Mouse (Mus musculus) NIH3T3 (cell line): ENCODE results near the gene Spp2.
A peak's percentile ranks its signal among the peaks of the same experiment; 100 is the strongest.

Source experiments
- DNase-seq: peaks from one replicate; pipeline ENCODE4 v3.0.0-alpha.2; 2012; ENCODE audit warnings: low read depth

Gene Spp2

DNA sequence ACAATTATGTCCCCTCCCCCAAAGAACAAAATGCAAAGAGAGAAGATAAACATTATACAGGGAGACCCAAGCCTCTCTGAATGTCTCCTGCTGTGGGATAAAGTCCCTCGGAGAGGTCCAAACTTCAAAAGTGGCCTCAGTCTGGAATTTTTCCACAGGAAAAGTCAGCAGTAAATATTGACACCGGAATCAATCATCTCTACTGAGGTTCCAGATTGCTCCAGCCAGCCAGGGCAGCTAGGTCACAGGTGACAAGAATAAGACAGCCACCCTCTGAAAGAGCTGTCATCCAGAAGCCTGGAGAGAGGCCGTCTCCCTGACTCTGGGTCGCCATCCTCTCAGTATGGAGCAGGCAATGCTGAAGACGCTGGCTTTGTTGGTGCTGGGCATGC, at the start of gene Spp2:
Gene Spp2 (plus strand): TSS at position 155 of the 392 bp plus-strand sequence.
- no peak for DNase-seq

DNA sequence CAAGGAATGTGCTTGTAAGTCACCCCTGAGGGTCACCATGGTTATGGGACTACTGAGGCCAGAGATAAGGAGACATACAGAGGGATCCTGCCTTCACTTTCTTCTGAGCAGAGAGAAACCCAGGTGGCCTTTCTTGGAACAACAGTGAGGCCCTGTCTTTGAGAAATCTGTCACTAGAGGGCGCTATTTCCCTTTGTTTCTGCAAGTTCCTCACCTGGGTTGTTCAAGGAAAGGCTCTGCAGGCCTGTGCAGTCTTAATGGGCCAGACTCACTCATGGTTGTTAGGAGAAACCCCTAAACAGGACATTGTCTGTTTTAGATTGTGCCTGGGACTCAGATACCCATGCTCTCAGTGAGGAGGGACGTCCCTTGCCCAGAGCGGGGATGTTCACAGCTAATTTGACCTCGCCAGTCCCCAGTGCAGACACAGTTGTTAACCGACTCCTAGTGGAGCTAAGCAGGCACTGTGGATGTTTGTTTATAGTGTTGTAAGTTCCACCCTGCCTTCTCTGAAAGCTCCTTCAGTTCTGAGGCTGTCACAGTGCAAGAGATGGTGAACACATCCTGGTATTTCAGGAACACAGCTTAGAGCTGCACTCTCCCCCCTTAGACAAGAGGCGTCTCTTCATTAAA, 49.2 kb upstream of the Spp2 start:
- peak; percentile 85 for DNase-seq

DNA sequence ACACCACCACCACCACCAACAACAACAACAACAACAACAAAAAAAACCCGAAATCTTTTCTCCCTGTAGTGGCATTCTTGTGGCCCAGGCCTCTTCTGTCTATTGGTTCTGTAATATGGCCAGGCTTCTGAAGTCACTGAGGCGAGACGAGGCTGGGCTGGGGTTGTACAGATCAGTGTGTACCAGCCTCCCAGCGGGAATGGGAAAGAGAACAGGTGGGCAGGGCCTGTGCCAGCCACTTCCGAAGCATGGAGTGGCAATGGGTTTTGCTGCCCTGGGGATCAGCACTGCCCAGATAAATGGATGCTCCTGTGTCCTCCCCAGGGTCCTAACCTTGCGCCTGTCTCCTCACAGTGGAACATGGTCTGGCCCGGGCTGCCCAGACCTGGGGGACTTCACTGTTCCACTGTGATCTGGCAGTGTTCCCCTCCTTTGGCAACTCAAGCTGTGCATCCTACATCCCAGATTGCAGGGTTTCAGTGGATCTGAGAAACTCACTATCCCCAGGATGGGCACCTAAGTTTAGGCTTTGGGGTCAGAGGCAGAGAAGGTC, 48.6 kb upstream of the Spp2 start:
- DNase-seq = no peak

DNA sequence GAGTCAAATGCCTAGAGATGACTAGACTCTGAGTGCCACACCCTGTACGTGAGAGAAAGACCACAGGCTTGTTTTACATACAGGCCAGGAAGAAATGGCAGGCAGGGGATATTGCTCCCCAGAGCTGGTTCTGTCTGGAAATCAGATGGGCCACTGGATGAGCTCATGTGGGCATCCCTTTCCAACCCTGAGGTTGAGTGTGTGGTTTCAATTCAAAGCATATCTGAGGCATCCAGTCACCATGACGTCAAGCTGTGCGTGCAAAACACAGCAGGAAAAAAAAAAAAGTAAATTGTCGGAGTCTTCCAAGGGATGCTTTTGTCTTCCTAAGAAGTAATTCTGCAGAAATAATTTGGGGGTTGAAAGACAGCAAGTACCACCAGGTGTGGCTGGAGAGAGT, 45.7 kb upstream of the Spp2 start:
- DNase-seq = peak; percentile 76

DNA sequence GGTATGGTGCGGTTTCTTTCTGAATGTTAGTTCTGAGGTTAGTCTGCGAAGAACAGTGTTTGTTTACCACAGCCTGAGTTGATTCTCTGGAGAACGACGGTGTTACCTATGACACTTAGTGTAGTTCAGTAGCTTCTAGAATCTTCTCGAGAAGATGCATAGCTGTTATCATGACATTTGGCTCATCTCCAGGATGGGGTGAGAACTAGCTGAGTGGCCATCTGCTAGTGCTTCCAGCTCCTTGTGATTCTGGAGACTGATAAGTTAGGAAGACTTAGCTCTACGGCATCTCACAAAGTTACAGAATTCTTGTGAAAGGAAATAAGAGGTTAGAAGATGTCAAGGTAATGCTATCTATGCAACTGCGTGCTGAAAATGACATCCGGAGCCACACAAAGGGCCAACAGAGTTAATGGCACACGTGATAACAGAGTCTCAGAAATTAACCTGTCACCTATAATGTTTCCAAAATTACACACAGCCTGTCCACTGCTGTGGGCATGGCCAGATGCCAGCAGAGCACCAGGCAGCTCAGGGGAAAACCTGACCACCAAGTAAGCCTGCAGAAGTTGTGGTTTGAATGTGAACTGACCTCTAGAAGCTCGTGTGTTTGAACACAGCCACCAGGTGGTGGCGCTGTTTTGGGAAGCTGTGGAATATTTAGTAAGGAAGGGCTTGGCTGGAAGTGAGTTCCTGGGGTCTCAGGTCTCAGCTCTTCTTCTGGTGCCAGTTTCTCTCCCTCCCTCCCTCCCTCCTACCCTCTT, 39.7 kb upstream of the Spp2 start:
- no peak for DNase-seq

DNA sequence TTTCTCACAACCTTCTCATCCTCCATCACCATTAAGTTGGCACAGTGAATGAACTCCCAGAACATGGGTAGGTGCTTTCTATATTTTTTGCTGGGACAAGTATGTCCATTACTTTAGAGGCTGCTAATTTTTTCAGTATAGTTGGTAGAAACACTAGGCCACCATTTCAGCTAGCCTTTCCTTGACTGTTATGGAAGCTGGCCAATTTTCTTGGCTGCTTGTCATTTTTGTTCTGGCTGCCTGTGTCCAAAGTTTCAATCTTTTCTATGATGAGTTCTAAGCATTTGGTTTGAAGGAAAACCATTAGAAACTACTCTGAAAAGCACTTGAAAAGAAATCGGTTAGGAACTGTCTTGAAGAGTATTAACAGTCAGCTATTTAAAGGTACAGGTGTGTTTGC, 28.3 kb upstream of the Spp2 start:
- peak; percentile 9 for DNase-seq

DNA sequence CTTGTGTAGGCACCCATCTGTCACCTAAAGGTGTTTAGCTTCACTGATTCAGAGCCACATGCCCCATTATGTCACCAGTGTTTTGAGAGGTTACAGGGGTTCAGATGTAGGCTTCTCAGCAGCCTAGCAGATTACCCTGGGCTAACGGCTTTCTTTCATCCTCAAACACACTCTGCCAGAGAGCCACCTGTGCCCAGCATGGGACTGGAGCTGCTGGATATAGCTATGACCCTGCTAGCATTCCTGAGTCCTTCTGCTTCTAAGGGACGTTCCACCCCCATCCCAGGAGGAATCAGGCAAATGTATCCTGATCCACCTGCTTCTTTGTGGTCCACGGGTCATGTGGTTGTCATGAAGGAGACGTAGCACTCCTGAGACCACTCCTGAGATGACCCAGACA, 15.1 kb upstream of the Spp2 start:
- no peak for DNase-seq

DNA sequence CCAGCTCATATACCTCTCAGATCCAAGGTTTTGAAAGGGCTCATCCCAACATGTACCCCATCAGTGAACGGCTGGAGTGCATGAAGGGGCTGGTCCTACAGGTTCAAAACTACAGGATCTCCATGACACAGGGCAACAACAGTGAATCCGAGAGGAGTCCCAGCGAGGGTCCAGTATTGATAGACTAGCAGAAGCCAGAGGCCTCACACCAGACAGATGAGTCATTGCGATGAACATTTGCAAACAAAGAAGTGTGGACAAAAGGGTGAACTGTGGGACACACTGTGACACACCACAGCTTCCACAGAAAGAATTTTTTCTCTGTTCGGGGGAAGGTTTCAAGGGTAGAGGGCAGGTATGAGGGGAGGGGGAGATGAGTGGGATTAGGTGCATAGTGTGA, 13.4 kb upstream of the Spp2 start:
- DNase-seq = no peak

DNA sequence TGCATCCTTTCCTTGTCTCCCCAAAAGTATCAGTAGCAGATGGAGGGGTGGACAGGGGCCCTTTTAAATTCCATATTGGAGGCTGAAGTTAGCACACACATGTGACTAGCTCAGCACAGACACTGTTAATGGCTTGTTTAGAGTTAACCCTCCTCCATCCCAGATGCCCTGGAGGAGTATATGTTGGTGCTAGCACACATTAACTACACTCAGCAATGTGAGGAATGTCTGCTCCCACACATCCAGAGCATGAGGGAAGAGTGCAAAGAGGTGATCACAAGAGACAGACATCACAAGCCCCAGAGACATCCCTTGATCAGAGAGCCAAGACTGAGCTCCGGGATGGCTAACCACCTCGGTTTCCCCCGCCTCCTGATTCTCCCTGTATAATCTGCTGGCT, 3.4 kb upstream of the Spp2 start:
- DNase-seq = no peak

DNA sequence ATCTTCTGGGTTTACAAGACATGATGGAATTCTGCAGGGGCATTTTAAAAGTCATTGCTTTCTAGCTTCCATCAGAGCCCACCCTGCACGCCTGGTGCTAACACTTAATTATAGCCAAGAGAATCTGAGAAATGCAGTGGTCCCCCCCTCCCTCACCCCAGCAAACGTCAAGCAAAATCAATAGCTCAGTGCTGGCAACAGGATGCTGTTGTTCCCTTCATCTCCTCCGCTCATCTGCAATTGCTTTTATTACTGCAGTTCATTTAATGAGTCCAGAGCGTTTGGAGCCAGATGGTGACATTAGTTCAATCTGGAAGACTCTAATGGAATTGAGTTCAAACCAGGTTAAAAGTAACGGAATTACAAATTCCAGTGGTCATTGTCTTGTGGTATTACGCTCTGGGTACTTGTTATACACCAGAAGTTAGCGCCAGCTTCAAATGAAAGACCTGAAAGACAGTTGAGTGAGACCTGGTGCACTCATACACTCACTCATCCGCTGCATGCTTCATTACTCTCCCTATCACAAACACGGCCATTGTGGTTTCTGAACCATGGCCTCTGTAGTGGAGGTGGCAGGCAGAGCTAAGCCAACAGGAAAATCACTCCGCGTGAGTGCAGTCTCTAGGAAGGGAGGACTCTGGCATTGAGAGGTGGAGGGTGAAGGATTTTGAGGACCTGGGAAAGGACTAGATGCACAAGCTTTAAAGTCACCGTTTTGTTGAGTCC, 519 bp upstream of the Spp2 start:
- no peak for DNase-seq

DNA sequence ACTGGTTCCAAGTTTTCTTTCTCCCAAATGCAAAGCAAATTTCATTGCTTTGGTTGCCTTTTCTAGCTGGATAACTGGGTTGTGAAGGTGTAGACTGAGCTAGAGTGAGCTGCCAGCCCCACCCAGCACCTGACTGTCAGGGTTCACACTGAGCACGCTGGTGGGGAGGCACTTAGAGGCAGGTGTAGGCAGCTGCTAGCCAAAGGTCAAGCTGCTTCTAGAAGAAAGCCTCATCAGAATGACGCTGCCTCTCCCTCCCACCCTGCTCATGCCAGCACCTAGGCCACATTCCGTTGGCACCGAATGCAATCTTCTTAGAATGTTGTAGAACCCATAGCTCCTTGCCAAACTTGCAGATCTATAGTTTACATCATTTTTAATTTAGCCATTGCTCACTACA, 1.6 kb downstream of the Spp2 start:
- no peak for DNase-seq

DNA sequence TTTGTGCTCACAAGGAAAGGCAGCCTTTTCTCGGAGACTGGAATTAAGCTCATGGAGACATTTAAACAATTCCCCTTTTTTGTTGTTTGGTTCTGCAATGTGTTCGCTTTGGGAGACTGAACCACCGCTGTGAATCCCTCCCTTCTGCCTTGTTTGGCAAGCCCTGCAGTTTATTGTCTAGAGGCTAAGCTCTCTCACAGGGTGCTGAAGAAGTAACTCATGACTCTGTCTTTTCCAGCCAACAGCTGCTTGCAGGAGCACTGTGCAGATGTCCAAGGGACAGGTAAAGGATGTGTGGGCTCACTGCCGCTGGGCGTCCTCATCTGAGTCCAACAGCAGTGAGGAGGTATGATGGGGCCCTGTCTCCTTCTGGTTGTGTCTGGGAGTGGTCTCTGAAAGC, 5.3 kb downstream of the Spp2 start:
- DNase-seq = no peak

DNA sequence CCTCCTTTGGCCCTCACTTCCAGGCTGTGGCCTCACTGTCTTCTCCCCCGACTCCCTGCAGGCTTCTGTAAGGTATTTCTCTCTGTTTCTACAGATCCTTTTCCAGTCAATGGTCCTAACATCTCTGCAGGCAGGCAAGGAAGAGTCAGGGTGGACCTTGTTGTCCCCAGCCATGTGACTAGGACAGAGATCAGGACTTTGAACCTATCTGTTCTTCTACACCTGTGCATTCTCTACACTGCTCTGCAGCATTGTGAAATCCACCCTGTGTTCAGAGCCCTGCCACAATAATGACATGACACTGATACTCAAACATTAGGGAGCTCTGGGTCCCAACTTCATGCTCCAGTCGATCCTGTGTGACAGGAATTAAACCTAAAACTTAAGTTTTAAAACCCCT, 12.2 kb downstream of the Spp2 start:
- no peak for DNase-seq

DNA sequence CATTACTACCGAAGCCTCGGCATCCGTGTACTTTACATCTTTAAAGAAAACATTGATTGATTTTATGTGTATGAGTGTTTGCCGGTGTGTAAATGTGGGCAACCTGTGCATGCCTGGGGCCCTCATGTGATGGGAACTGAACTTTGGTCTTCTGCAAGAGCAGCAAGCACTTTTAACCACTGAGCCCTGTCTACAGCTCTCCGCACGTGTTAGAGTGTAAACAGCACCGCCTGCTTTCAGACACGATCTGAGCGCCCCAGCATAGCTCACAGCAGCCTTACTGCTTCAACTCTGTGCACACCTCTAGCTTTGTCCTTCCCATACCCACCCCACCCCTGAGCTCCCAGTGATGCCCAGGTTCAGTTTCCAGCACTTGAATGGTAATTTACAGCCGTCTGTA, 15.3 kb downstream of the Spp2 start:
- no peak for DNase-seq

DNA sequence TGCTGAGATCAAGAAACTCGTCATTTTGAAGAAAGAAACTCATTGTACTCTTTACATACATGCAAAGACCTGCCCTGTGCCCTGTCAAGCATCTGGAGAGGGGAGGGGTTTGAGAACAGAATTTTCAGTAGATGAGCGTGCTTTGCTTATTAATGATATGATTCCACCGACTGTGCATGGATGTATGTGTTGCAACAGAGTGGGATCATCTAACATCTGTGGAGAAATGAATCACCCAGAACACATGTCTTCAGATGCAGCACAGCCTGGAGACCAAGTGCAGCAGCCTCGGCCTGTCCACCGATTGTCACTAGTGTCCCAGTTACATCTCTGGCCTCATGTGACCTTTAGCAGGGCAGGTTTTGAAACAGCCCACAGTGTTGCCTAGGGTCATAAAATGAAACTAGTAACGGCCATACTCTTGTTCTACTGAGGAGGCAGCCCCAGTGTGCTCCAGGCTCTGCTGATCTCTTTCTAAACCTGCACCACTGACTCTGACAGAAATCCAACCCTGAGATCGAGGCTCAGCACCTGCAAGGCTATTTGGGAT, 16.2 kb downstream of the Spp2 start:
- DNase-seq = peak; percentile 49

DNA sequence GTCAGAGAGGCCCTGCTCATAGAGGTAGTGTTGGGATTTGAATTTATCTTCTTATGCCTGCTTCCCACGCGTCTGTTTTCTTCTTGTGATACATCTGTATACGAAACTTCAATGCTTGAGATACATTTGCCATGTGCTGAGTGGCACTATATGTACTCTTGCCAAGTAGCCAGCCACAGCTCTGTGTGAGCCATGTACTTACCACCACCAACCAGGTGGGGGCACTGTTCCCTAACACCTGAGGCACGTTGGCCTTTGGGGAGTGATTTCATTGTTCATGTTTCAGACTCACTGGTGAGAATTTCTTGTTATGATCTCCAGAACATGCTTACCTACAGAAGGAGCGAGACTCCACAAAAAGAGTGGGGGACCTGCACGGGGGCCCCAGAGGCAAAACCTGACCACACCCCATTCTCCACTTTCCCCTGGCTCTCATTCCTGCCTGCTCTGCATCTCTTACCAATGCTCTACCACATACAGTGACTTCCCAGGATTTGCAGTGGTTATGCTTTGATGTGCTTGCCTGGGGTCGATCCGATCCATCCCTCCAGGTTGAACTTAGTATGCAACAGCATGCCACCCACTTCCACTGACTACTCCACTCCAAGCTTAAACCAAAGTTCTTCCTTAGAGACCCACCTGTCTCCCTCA, 18.0 kb downstream of the Spp2 start:
- peak; percentile 93 for DNase-seq

DNA sequence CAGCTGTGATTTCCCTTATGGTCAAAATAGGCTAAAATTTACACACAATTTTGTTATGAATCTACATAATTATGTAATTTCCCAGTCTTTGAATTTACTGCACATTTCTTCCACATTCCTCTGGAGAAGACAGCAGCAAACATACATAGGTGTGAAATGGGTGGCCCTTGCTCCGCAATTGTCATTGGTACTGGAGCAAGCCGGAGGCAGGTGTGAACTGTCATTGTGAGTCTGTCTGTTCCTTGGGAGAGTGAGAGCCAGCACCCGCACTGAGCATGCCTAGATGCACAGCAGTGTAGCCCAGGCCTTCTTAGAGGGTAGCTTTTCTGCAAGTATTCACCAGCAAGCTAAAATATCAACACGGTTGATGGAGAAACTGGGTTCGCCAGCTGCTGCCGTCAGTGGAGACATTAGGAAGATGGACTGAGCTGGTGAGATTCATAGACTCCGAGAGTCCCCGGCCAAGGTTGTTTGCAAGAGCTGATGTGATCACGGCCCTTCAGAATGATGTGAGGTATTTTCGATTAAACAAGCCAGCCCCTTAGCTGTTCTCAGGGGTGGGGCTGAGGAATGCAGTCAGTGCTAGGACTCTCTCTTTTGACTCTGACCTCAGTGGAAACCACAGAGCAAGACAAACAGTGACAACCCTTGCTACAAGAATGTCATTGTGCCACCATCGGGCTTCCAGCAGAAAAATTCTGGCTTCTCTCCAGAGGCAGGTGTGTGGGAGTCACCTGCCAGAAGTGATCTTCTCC, 21.4 kb downstream of the Spp2 start:
- DNase-seq = no peak

DNA sequence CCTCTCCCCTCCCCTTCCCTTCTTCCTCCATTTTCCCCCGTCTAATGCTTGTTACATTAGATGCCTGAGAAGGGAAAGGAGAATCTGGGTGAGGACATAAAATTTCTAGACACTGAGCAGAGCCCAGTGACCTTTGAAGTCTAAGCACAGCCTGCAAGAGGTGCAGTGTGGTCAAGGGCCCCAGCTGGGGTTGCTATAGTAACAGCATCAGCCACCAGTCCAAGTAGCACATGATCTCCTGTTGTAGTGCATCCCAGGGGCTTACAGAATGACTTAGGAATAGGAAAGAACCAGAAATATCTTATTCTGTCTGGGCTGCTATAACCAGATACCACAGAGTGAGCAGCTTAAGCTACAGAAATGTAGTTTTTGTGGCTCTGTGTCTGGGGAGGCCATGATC, 22.7 kb downstream of the Spp2 start:
- DNase-seq = no peak

DNA sequence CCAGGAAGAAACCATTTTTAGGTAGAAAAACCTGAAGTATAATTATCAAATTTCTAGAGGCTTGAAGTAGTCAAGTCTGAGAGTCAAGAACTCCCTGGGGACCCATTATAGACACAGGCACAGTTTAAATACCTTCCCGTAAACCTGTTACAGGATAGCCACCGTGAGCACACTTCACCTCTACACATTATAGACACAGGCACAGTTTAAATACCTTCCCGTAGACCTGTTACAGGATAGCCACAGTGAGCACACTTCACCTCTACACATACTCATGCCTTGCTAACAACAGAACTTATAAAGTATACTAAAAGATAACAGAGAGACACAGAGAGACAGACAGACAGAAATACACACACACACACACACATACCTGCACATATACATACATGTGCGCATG, 24.5 kb downstream of the Spp2 start:
- DNase-seq = no peak

DNA sequence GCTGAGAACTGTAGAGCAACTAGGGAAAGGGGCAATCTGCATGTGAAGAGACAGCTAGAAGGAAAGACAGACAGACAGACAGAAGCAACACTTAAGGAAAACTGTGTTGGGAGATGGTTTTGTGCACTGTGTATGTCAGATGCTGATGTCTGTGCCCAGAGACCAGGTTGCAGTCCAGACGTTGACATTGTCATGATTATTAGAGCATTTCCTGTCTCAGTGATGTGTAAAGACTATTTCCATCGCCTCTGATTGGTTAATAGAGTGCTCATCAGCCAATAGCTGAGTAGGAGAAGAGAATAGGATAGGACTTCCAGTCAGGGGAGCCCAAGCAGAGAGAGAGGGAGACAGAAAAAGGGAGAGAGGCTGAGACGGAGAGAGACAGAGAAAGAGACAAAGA, 25.8 kb downstream of the Spp2 start:
- no peak for DNase-seq

DNA sequence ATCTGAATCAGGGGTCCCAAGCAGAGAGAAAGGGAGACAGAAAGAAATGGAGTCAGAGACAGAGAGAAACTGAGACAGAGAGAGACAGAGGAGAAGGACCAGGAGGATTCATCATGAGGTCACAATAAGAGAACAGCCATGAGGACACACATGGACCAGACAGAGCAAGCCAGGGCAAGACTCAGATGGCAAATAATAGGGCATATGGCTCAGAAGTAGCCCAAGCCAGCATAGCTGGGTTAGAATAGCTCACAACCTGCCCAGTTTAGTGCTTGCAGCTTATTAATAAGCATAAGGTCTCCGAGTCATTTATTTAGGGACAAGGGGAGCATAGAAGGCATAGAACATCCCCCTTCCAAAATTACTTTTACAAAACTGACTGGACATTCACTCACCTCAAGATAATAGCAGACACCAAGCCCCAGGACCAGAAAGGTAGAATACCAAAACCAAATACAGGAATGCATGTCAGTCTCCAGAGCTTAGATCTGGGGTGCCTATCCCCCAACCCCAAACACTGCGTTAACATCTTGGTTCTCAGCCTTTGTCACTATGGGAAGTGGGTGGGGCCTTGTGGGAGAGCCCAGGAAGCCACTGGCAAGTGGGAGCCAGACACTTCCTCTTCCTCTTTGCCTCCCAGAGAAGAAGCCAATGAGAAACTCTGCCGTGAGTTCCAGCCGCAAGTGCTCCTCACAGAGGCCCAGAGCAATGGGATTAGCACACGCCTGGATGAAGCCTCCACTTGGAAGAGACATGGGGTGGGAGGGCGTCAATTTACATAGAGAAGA, 26.5 kb downstream of the Spp2 start:
- DNase-seq = no peak
